Mouse (Mus musculus) spleen, embryonic (tissue): ENCODE results near the gene Olig2.

ENCODE experiments used
- CTCF ChIA-PET: fragments of 350-600 bp; sonication (Branson Sonifier 250); formaldehyde crosslinking; loops from one replicate; lab custom pipeline; 2022; lab: Charles Lee

Olig2 gene

DNA sequence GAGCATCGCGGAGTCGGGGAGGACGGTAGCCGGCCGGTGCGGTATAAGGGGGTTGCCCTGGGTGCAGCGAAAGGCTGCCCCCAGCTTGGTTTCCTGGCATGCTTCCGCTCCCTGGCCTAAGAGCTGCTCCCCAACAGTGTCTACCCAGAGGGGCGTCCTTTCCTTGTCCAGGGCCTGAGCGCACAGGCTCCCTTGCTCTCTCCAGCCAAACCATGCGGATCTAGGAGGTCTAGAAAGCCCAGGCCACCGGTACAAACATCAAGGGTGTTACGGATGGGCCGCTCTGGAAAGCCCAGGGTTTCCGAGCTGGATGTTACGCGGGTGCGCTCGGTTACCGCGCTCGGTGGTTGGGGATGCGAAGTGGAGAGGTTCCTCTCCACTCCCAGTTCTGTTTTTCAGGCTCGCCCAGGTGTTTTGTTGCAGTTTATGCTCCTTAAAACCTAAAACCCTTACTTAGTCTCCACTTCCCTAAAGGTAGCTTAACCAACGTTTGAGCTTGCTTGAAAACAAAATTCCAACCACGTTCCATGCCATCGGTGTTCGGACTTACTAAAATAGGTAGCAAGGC is 45.8 kb downstream of the Olig2 start:
- CTCF ChIA-PET = no interaction called here

DNA sequence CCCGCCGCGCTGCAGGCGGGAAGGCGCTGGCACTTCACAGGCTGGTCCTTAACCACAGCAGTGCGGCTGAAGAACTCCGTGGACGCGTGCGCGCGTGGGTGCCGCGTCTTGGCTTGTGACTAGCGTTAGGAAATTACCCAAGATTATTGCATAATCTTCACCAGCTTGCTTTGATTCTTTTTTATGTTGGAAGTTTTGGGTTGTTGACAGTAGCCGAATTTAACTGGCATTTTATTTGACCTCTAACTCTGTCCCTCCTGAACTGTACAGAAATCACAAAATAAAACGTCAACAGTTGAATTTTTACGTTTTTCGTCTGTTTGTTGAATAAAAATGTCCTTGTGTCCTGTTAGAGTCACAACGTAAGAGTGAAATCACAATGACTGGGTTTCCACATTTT is 46.4 kb downstream of the Olig2 start:
- CTCF ChIA-PET = no interaction called here
